Mouse (Mus musculus) lung, adult 2 months (tissue): Measurements from ENCODE around the gene Kdm2b.

ENCODE experiments used
- CTCF ChIP-seq: fragments of 200-500 bp; IDR thresholded peaks from 2 replicates; pipeline ENCODE4 v1.5.1; 2011; ENCODE audit warnings: mild to moderate bottlenecking, low read length, control low read depth; ENCODE audit not compliant: insufficient read depth
- POLR2A ChIP-seq: fragments of 200-500 bp; IDR thresholded peaks from 2 replicates; pipeline ENCODE4 v1.6.1; 2011; ENCODE audit warnings: low read depth, mild to moderate bottlenecking, control low read depth, low read length, borderline replicate concordance; ENCODE audit errors: extremely low read depth

- TF ChIP-seq CTCF (no peak), POLR2A (no peak)
Observed at GRCm38 (mm10) chr5:122893270-122893669, 96.4 kb downstream of the Kdm2b start.
